Comparison of ENCODE assay signal across 8 mouse cellular contexts in the genomic region with DNA sequence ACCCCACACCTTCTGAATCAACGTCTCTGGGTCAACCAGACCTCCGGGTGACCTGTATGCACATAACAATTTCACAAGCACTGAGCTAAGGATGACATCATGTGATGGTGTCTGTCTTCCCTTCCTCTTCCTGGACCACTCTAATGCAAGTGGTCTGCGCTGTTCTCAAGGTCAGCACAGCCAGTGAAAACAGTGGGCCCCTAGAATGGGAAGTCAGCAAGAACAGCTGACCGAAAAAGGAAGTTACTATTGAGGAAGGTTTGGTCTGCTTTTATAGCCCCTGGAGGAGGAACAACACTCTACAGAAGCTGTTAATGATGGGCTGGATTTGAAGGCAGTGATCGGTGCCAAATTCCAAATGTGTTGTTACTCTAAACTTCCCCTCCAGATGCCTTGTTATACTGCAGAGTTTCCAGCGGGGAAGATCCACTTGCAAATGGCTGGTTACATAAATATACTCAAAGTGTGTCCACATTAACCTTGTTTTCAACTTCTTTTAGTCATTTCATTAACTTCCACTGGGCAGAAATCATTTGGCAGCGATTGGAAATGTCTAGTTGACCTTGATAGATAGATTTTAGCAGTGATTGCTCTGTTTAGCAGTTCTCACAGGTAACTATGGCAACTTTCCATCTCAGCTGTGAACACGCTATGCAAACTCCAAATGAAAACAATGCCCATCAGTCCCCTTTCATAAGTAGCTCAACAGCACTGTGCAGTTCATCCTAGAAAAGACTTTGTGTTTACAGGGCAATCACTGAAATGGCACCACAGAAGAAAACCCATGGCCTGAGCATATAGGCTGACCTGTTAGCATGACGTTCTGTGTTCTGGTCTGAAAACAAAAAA.
DNase-seq lines count a peak whose midpoint lies in the region; ATAC-seq and TF ChIP-seq lines count a peak whose summit lies in the region.

No protein-coding gene starts in this region.

- in situ Hi-C loops in CH12.LX (cut with MboI; ENCODE audit: low pct_ligation_motif_present, low pct_unique_long_range_greater_than_20kb, low sequenced_read_pairs) = no loop called here

- no peaks in the 10 kb centered on the region; the same call in 1 of the 2 replicates for H3K79me2 ChIP-seq in CH12.LX (replicated peaks; ENCODE audit: control insufficient read depth, extremely low read depth, insufficient read depth, poor library complexity, severe bottlenecking)

- no peak overlapping the region for H3K4me3 ChIP-seq in CH12.LX (replicated peaks in 1 of 3; ENCODE audit: low read depth in 2 of 3, low read length in 2 of 3, poor library complexity in 1 of 3)
- H3K4me3 ChIP-seq in heart, embryonic 12.5 days = no peak overlapping the region
- H3K4me3 ChIP-seq in neural tube, embryonic 14.5 days (ENCODE audit: low read depth, low read length) = no peak overlapping the region

- peak overlapping the region; percentile 44; the same call in 1 of the 2 replicates for H3K27ac ChIP-seq in CH12.LX (ENCODE audit: insufficient read depth, low read depth)
- H3K27ac ChIP-seq in heart, embryonic 12.5 days (ENCODE audit: poor library complexity, severe bottlenecking) = peak overlapping the region; percentile 30; the same call in 1 of the 2 replicates
- peak overlapping the region; percentile 68; the same call in 1 of the 2 replicates for H3K27ac ChIP-seq in neural tube, embryonic 14.5 days (ENCODE audit: low read depth, low read length)

- peak; percentile 91 for ATAC-seq in frontal cortex, adult (ENCODE audit: low TSS enrichment)
- ATAC-seq in heart, embryonic 12.5 days (ENCODE audit: insufficient number of reproducible peaks, low FRiP score) = peak; percentile 69
- ATAC-seq in neural tube, embryonic 14.5 days (ENCODE audit: low read depth) = 0 out of 2 replicates have a peak, but pooled peaks have one; percentile 54

- no peaks in the 10 kb centered on the region for H3K27me3 ChIP-seq in CH12.LX (replicated peaks)
- H3K27me3 ChIP-seq in heart, embryonic 12.5 days (replicated peaks) = no peaks in the 10 kb centered on the region
- H3K27me3 ChIP-seq in neural tube, embryonic 14.5 days (ENCODE audit: control insufficient read depth, insufficient read depth, low read length) = no peaks in the 10 kb centered on the region

- whole genome bisulfite sequencing in heart, embryonic 12.5 days = 53% methylated on average over 9 of the region's 9 CpGs
- WGBS in neural tube, embryonic 14.5 days = 52% methylated on average over 9 of the region's 9 CpGs

- dilution Hi-C loops in CH12.LX (cut with MboI; ENCODE audit: extremely low pct_ligation_motif_present, extremely low pct_unique_long_range_greater_than_20kb, low sequenced_read_pairs) = no loop called here

- peak overlapping the region; percentile 37; the same call in 1 of the 2 replicates for H3K9ac ChIP-seq in CH12.LX (ENCODE audit: insufficient read depth, low read depth)
- H3K9ac ChIP-seq in heart, embryonic 12.5 days = no peak overlapping the region
- no peak overlapping the region for H3K9ac ChIP-seq in neural tube, embryonic 14.5 days (replicated peaks; ENCODE audit: low read depth, low read length)

- peak; percentile 64; the same call in 1 of the 2 replicates for TF ChIP-seq EP300 in CH12.LX (IDR thresholded peaks at IDR 0.05; ENCODE audit: low read length)

- H3K4me1 ChIP-seq in CH12.LX (ENCODE audit: control insufficient read depth in 1 of 2, insufficient read depth in 2 of 2) = peaks cover 23 to 54% of the 10 kb centered on the region in 2 experiments
- H3K4me1 ChIP-seq in heart, embryonic 12.5 days (replicated peaks) = peaks cover 33% of the 10 kb centered on the region
- peaks cover 7% of the 10 kb centered on the region; the same call in 1 of the 2 replicates for H3K4me1 ChIP-seq in neural tube, embryonic 14.5 days (ENCODE audit: control insufficient read depth, insufficient read depth, low read length)

- TF ChIP-seq RAD21 in CH12.LX (IDR thresholded peaks at IDR 0.05; ENCODE audit: low read depth, low read length) = no peak; the same call in 1 of the 2 replicates

- no peaks in the 10 kb centered on the region for H3K36me3 ChIP-seq in CH12.LX (replicated peaks in 1 of 2; ENCODE audit: control insufficient read depth in 1 of 2, insufficient read depth in 1 of 2, low read length in 1 of 2)
- H3K36me3 ChIP-seq in heart, embryonic 12.5 days = no peaks in the 10 kb centered on the region
- H3K36me3 ChIP-seq in neural tube, embryonic 14.5 days (ENCODE audit: control insufficient read depth, insufficient read depth, low read length) = no peaks in the 10 kb centered on the region

- TF ChIP-seq POLR2A in CH12.LX (IDR thresholded peaks at IDR 0.05; ENCODE audit: low read depth, low read length) = no peak

- intact Hi-C loops in left cerebral cortex, postnatal 36 days (cut with DNase I) = no loop called here

- no peak for TF ChIP-seq CTCF in CH12.LX (conservative IDR thresholded peaks at IDR 0.05 in 1 of 2, IDR thresholded peaks at IDR 0.05 in 1 of 2; ENCODE audit: low read depth in 2 of 2, low read length in 2 of 2)

- H3K4me2 ChIP-seq in CH12.LX (ENCODE audit: insufficient read depth, low read depth, poor library complexity, severe bottlenecking) = peak overlapping the region; percentile 79
- no peak overlapping the region for H3K4me2 ChIP-seq in heart, embryonic 12.5 days
- no peak overlapping the region for H3K4me2 ChIP-seq in neural tube, embryonic 14.5 days (ENCODE audit: low read depth, low read length)

- DNase-seq in frontal cortex, postnatal 25 days (ENCODE audit: low spot score in 2 of 2) = no peak
- DNase-seq in CH12.LX (ENCODE audit: extremely low read depth) = peak; percentile 66
- peak; percentile 26 for DNase-seq in left cerebral cortex, postnatal 36 days (ENCODE audit: low spot score in 2 of 2)
- no peak for DNase-seq in adrenal gland, postnatal 10 days
- DNase-seq in cerebellum, postnatal 10 days = no peak

- no peaks in the 10 kb centered on the region for H3K9me3 ChIP-seq in CH12.LX (replicated peaks; ENCODE audit: low read length)
- no peaks in the 10 kb centered on the region for H3K9me3 ChIP-seq in heart, embryonic 12.5 days (replicated peaks)
- no peaks in the 10 kb centered on the region for H3K9me3 ChIP-seq in neural tube, embryonic 14.5 days (ENCODE audit: control insufficient read depth, low read length)

TF ChIP-seq in CH12.LX, 34 proteins besides CTCF, POLR2A, EP300 and RAD21 (continues in another document):
- no peak for TF ChIP-seq ZKSCAN1 (IDR thresholded peaks at IDR 0.05; ENCODE audit: borderline replicate concordance, low read depth, low read length)
- peak; percentile 89 for TF ChIP-seq ETS1 (conservative IDR thresholded peaks at IDR 0.05; ENCODE audit: low read depth, low read length)
- TF ChIP-seq USF2 (conservative IDR thresholded peaks at IDR 0.05; ENCODE audit: low read depth, low read length) = 0 out of 2 replicates have a peak, but pooled peaks have one; percentile 24
- 0 out of 2 replicates have a peak, but pooled peaks have one; percentile 11 for TF ChIP-seq HCFC1 (IDR thresholded peaks at IDR 0.05; ENCODE audit: low read depth, low read length)
- peak; percentile 16; the same call in 1 of the 2 replicates for TF ChIP-seq NELFE (IDR thresholded peaks at IDR 0.05; ENCODE audit: low read depth, low read length)
- TF ChIP-seq MAX (IDR thresholded peaks at IDR 0.05; ENCODE audit: low read length) = peak; percentile 21; the same call in 1 of the 2 replicates
- TF ChIP-seq ZNF384 (IDR thresholded peaks at IDR 0.05; ENCODE audit: low read depth, low read length) = no peak
- TF ChIP-seq JUND (conservative IDR thresholded peaks at IDR 0.05; ENCODE audit: low read depth, low read length) = peak; percentile 44; the same call in 1 of the 2 replicates
- TF ChIP-seq ZC3H11A (IDR thresholded peaks at IDR 0.05; ENCODE audit: low read depth, low read length) = no peak
- TF ChIP-seq TCF12 (IDR thresholded peaks at IDR 0.05; ENCODE audit: low read depth, low read length) = 0 out of 2 replicates have a peak, but pooled peaks have one; percentile 30
- TF ChIP-seq POLR2AphosphoS2 (IDR thresholded peaks at IDR 0.05; ENCODE audit: low read depth, low read length) = no peak
- no peak for TF ChIP-seq ZMIZ1 (IDR thresholded peaks at IDR 0.05; ENCODE audit: low read depth, low read length)
- no peak for TF ChIP-seq NRF1 (IDR thresholded peaks at IDR 0.05; ENCODE audit: low read depth, low read length)
- peak; percentile 43 for TF ChIP-seq USF1 (IDR thresholded peaks at IDR 0.05; ENCODE audit: low read depth, low read length)
- 0 out of 2 replicates have a peak, but pooled peaks have one; percentile 17 for TF ChIP-seq JUN (IDR thresholded peaks at IDR 0.05; ENCODE audit: insufficient read depth, low read depth, low read length)
- TF ChIP-seq SMC3 (IDR thresholded peaks at IDR 0.05; ENCODE audit: low read depth, low read length) = peak; percentile 10; the same call in 1 of the 2 replicates
- TF ChIP-seq MYC (IDR thresholded peaks at IDR 0.05; ENCODE audit: low read depth, low read length) = no peak
- no peak for TF ChIP-seq MAFK (IDR thresholded peaks at IDR 0.05; ENCODE audit: insufficient replicate concordance, low read length)
- 0 out of 2 replicates have a peak, but pooled peaks have one; percentile 52 for TF ChIP-seq TBP (conservative IDR thresholded peaks at IDR 0.05; ENCODE audit: low read depth, low read length)
- TF ChIP-seq KAT2A (IDR thresholded peaks at IDR 0.05; ENCODE audit: insufficient replicate concordance, low read length) = no peak
- no peak for TF ChIP-seq E2F4 (IDR thresholded peaks at IDR 0.05; ENCODE audit: insufficient replicate concordance, low read depth, low read length)
- no peak for TF ChIP-seq RCOR1 (conservative IDR thresholded peaks at IDR 0.05; ENCODE audit: low read depth, low read length)
- TF ChIP-seq GABPA (IDR thresholded peaks at IDR 0.05; ENCODE audit: insufficient replicate concordance, low read depth, low read length) = no peak
- TF ChIP-seq MXI1 (IDR thresholded peaks at IDR 0.05; ENCODE audit: low read depth, low read length) = peak; percentile 22; the same call in 1 of the 2 replicates
- peak; percentile 72 for TF ChIP-seq ELF1 (IDR thresholded peaks at IDR 0.05; ENCODE audit: low read depth, low read length)
- TF ChIP-seq PAX5 (IDR thresholded peaks at IDR 0.05; ENCODE audit: low read length) = no peak
- peak; percentile 65 for TF ChIP-seq MEF2A (IDR thresholded peaks at IDR 0.05; ENCODE audit: borderline replicate concordance, low read depth, low read length)
- peak; percentile 56 for TF ChIP-seq BHLHE40 (IDR thresholded peaks at IDR 0.05; ENCODE audit: low read depth, low read length)
- TF ChIP-seq CHD2 (IDR thresholded peaks at IDR 0.05; ENCODE audit: low read length) = no peak
- peak; percentile 76 for TF ChIP-seq SIN3A (IDR thresholded peaks at IDR 0.05; ENCODE audit: low read length)
- TF ChIP-seq CHD1 (IDR thresholded peaks at IDR 0.05; ENCODE audit: low read depth, low read length) = no peak
- no peak for TF ChIP-seq MAZ (IDR thresholded peaks at IDR 0.05; ENCODE audit: low read depth, low read length)
- TF ChIP-seq IRF4 (IDR thresholded peaks at IDR 0.05; ENCODE audit: low read depth, low read length) = peak; percentile 54

Comparison
In these comparisons a context has a peak if more than half of its experiments do, and no peak if none do; other contexts are left out.
1. DNase-seq: peak in CH12.LX (single experiment) and left cerebral cortex, postnatal 36 days (2 of 2); none in frontal cortex, postnatal 25 days (0 of 2), adrenal gland, postnatal 10 days (single experiment) and cerebellum, postnatal 10 days (0 of 2).
2. Peak in every context shown above with its lines, with median percentiles within 50 percentile points of each other: ATAC-seq and H3K27ac ChIP-seq.